Mouse (Mus musculus): ENCODE data around the gene Aqp9.

The Aqp9 gene

DNA sequence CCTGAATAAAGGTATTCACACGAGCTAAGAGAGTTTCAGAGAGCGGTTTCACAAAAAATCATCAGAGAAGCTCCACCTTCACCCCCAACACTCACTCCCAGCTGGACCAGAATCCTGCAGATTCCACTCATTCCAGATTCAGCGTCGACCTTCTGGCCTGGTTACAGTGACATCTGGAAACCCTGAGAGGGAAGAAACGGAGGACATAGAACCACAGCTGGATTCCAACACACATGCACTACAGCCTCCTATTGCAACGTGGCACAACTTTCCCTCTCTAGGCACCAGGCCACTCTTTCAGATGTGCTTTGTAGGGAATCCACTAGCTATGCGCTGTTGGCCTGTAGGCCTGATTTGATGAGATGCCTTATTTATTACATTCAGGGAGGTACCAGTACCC lies 102.0 kb downstream of the Aqp9 start:
- DNase-seq (ENCODE audit: low read depth, low spot score) = no peak

- DNase-seq (ENCODE audit: low read depth, low spot score) = no peak
These were observed 103.1 kb downstream of the Aqp9 start for GRCm38 (mm10) chr9:71065343-71065875.

- DNase-seq (ENCODE audit: low read depth, low spot score) = no peak
These were observed 104.1 kb downstream of the Aqp9 start for GRCm38 (mm10) chr9:71064291-71064840.

- no peak for DNase-seq (ENCODE audit: low read depth, low spot score)
These were observed 104.9 kb downstream of the Aqp9 start for GRCm38 (mm10) chr9:71063551-71063950.

DNA sequence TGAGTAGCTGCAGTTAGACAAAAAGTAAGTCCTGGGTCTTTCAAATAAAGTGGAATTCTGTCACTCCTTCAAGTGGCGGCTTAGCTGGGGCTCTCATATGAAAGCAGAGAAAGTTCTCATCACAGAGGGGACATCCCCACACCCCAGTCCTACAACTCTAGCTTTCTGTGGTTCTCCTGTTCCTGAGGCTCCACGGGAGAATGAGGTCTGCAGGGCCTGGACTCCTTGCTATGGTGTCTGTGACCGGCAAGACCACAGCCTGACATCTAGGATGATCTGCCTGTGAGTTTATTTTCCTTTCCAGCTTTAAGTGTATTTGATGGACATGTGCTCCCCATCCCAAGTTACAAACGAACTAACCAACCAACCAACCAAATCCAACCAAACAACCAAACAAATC lies 105.5 kb downstream of the Aqp9 start:
- no peak for DNase-seq (ENCODE audit: low read depth, low spot score)

GRCm38 (mm10) chr9:71062301-71062700 lies 106.2 kb downstream of the Aqp9 start:
- no peak for DNase-seq (ENCODE audit: low read depth, low spot score)

Data from brain, embryonic 18.5 days (tissue).